Mouse (Mus musculus): ENCODE results near the gene Rex1bd.

Gene Rex1bd

GRCm38 (mm10) chr8:70506328-70507026, at the start of gene Rex1bd:
TSS of gene Rex1bd (minus strand) at chr8:70506752.
- peak; percentile 98 for DNase-seq

- DNase-seq, result no peak
Measured at GRCm38 (mm10) chr8:70555079-70555747, 48.7 kb upstream of the Rex1bd start.

- DNase-seq, result peak; percentile 28
Measured at GRCm38 (mm10) chr8:70553740-70554139, 47.2 kb upstream of the Rex1bd start.

- DNase-seq, result no peak
Measured at GRCm38 (mm10) chr8:70552836-70553235, 46.3 kb upstream of the Rex1bd start.

- no peak for DNase-seq
Measured at GRCm38 (mm10) chr8:70551558-70552161, 45.1 kb upstream of the Rex1bd start.

- DNase-seq, result no peak
Measured at GRCm38 (mm10) chr8:70549412-70550184, 43.0 kb upstream of the Rex1bd start.

GRCm38 (mm10) chr8:70547762-70548161, 41.2 kb upstream of the Rex1bd start:
- DNase-seq, result no peak

- no peak for DNase-seq
Measured at GRCm38 (mm10) chr8:70546412-70546811, 39.9 kb upstream of the Rex1bd start.

GRCm38 (mm10) chr8:70544200-70544687, 37.7 kb upstream of the Rex1bd start:
- DNase-seq, result no peak

GRCm38 (mm10) chr8:70541081-70541480, 34.5 kb upstream of the Rex1bd start:
- DNase-seq, result no peak

GRCm38 (mm10) chr8:70540507-70541071, 34.0 kb upstream of the Rex1bd start:
- DNase-seq, result no peak

- DNase-seq, result no peak
Measured at GRCm38 (mm10) chr8:70540013-70540506, 33.5 kb upstream of the Rex1bd start.

GRCm38 (mm10) chr8:70539077-70539813, 32.7 kb upstream of the Rex1bd start, which contains the start of gene Ell:
TSS of gene Ell (plus strand) at chr8:70539457.
- peak; percentile 99 for DNase-seq

- peak; percentile 100 for DNase-seq
Measured at GRCm38 (mm10) chr8:70538633-70539076, 32.1 kb upstream of the Rex1bd start.

GRCm38 (mm10) chr8:70538024-70538579, 31.6 kb upstream of the Rex1bd start:
- peak; percentile 26 for DNase-seq

- no peak for DNase-seq
Measured at GRCm38 (mm10) chr8:70535701-70536100, 29.1 kb upstream of the Rex1bd start.

- DNase-seq, result no peak
Measured at GRCm38 (mm10) chr8:70535221-70535620, 28.7 kb upstream of the Rex1bd start.

GRCm38 (mm10) chr8:70534281-70534680, 27.7 kb upstream of the Rex1bd start:
- DNase-seq, result no peak

- no peak for DNase-seq
Measured at GRCm38 (mm10) chr8:70530314-70530713, 23.8 kb upstream of the Rex1bd start.

GRCm38 (mm10) chr8:70529741-70530161, 23.2 kb upstream of the Rex1bd start:
- DNase-seq, result no peak

GRCm38 (mm10) chr8:70529299-70529698, 22.7 kb upstream of the Rex1bd start:
- DNase-seq, result no peak

Measured in right cerebral cortex, postnatal 4 days (tissue).